Comparison of ENCODE assay signal across 17 mouse cellular contexts in genomic region chr2:77561941-77562340, GRCm38 (mm10).
"Had no signal": no experiment of that assay in that cellular context is flagged by ENCODE, and none has a peak within 500 bp of the region (broad histone marks: within the 10 kb centered on the region; RNA-seq: fewer than 3 reads in every experiment).

No protein-coding gene starts in this region.

- H3K4me2 ChIP-seq: liver, embryonic 13.5 days; lung, embryonic 15.5 days; midbrain, embryonic 11.5 days; midbrain, embryonic 15.5 days; neural tube, embryonic 12.5 days; stomach, embryonic 15.5 days had no signal

- H3K27ac ChIP-seq: left cerebral cortex, adult 2 months; limb, embryonic 10.5 days; liver, embryonic 13.5 days; lung, embryonic 15.5 days; macrophage; midbrain, embryonic 15.5 days; neural tube, embryonic 12.5 days; stomach, embryonic 15.5 days had no signal

- H3K9ac ChIP-seq: liver, embryonic 13.5 days; liver, postnatal 0 days; lung, embryonic 15.5 days; midbrain, embryonic 15.5 days; neural tube, embryonic 12.5 days; stomach, embryonic 15.5 days had no signal

- ATAC-seq: liver, postnatal 0 days; midbrain, embryonic 15.5 days had no signal

- H3K4me3 ChIP-seq: left cerebral cortex, adult 2 months; limb, embryonic 10.5 days; liver, embryonic 13.5 days; lung, embryonic 15.5 days; megakaryocyte, embryonic 14.5 days; midbrain, embryonic 15.5 days; neural tube, embryonic 12.5 days; stomach, embryonic 15.5 days had no signal

- DNase-seq: kidney, postnatal 10 days; kidney, postnatal 4 days; liver, embryonic 13.5 days; liver, postnatal 0 days; lung, postnatal 14 days; right cerebral cortex, postnatal 14 days; thymus, adult 2 months; thymus, postnatal 25 days had no signal

- H3K27me3 ChIP-seq: liver, embryonic 13.5 days; lung, embryonic 15.5 days; megakaryocyte, embryonic 14.5 days; midbrain, embryonic 15.5 days; neural tube, embryonic 12.5 days; stomach, embryonic 15.5 days had no signal

- H3K36me3 ChIP-seq: limb, embryonic 10.5 days; liver, embryonic 13.5 days; lung, embryonic 15.5 days; midbrain, embryonic 15.5 days; neural tube, embryonic 12.5 days; stomach, embryonic 15.5 days had no signal

- H3K9me3 ChIP-seq: limb, embryonic 10.5 days; liver, embryonic 13.5 days; lung, embryonic 15.5 days; midbrain, embryonic 15.5 days; neural tube, embryonic 12.5 days; stomach, embryonic 15.5 days had no signal

- H3K4me1 ChIP-seq: limb, embryonic 10.5 days; liver, embryonic 13.5 days; lung, embryonic 15.5 days; megakaryocyte, embryonic 14.5 days; midbrain, embryonic 15.5 days; neural tube, embryonic 12.5 days; stomach, embryonic 15.5 days had no signal
